Mouse (Mus musculus): ENCODE measurements around the gene Uckl1. TPM values are rescaled to one million over a fixed set of nuclear protein-coding genes. Genes with fewer than 3 reads are reported as not detected.

Gene Uckl1
- polyA plus RNA-seq, 1 experiment from 2014 or later, result 54.6 TPM

GRCm38 (mm10) chr2:181597378-181598061 is 12.8 kb upstream of the Uckl1 start:
- Histone ChIP-seq H3K27me3 (no peaks in the 10 kb centered on the region), H3K4me2 (peak overlapping the region; percentile 83), H3K9ac (no peak overlapping the region), H3K36me3 (ENCODE audit: poor library complexity, severe bottlenecking) (peaks cover 16% of the 10 kb centered on the region), H3K4me3 (peak overlapping the region; percentile 55; the same call in 1 of the 2 replicates), H3K4me1 (peaks cover 39% of the 10 kb centered on the region), H3K27ac (no peak overlapping the region), H3K9me3 (replicated peaks) (no peaks in the 10 kb centered on the region)
- 75% methylated on average over 7 of the region's 7 CpGs for WGBS
- ATAC-seq, result no peak

GRCm38 (mm10) chr2:181596221-181596960 is 11.7 kb upstream of the Uckl1 start:
- no peak overlapping the region for H3K4me3 ChIP-seq
- ATAC-seq, result no peak
- H3K4me1 ChIP-seq, result peaks cover 36% of the 10 kb centered on the region
- H3K36me3 ChIP-seq (ENCODE audit: poor library complexity, severe bottlenecking), result peaks cover 16% of the 10 kb centered on the region
- no peak overlapping the region for H3K27ac ChIP-seq
- WGBS, result 68% methylated on average over 6 of the region's 6 CpGs
- no peaks in the 10 kb centered on the region for H3K9me3 ChIP-seq (replicated peaks)
- H3K4me2 ChIP-seq, result no peak overlapping the region
- no peak overlapping the region for H3K9ac ChIP-seq
- no peaks in the 10 kb centered on the region for H3K27me3 ChIP-seq

- Histone ChIP-seq H3K4me3 (no peak overlapping the region), H3K9me3 (replicated peaks) (no peaks in the 10 kb centered on the region), H3K27me3 (no peaks in the 10 kb centered on the region), H3K27ac (no peak overlapping the region), H3K4me1 (peaks cover 38% of the 10 kb centered on the region), H3K9ac (no peak overlapping the region), H3K4me2 (no peak overlapping the region), H3K36me3 (ENCODE audit: poor library complexity, severe bottlenecking) (peaks cover 20% of the 10 kb centered on the region)
- ATAC-seq, result no peak
- WGBS, result 74% methylated on average over 4 of the region's 4 CpGs
Measured at GRCm38 (mm10) chr2:181594946-181595696, 10.4 kb upstream of the Uckl1 start.

- Histone ChIP-seq H3K4me1 (peaks cover 37% of the 10 kb centered on the region), H3K9ac (no peak overlapping the region), H3K4me2 (no peak overlapping the region), H3K27me3 (no peaks in the 10 kb centered on the region), H3K27ac (no peak overlapping the region), H3K36me3 (ENCODE audit: poor library complexity, severe bottlenecking) (peaks cover 31% of the 10 kb centered on the region), H3K4me3 (no peak overlapping the region), H3K9me3 (replicated peaks) (no peaks in the 10 kb centered on the region)
- no peak for ATAC-seq
Measured at GRCm38 (mm10) chr2:181593937-181594336, 9.2 kb upstream of the Uckl1 start.

GRCm38 (mm10) chr2:181593042-181593421 is 8.3 kb upstream of the Uckl1 start:
- peak overlapping the region; percentile 92 for H3K9ac ChIP-seq
- H3K36me3 ChIP-seq (ENCODE audit: poor library complexity, severe bottlenecking), result peaks cover 40% of the 10 kb centered on the region
- WGBS, result 6% methylated on average over 6 of the region's 6 CpGs
- H3K4me3 ChIP-seq, result peak overlapping the region; percentile 96
- peak; percentile 23 for ATAC-seq
- H3K27me3 ChIP-seq, result no peaks in the 10 kb centered on the region
- H3K9me3 ChIP-seq (replicated peaks), result no peaks in the 10 kb centered on the region
- peaks cover 32% of the 10 kb centered on the region for H3K4me1 ChIP-seq
- peak overlapping the region; percentile 92 for H3K4me2 ChIP-seq
- H3K27ac ChIP-seq, result peak overlapping the region; percentile 85

- peak; percentile 90 for ATAC-seq
- H3K27ac ChIP-seq, result peak within 1 kb of the TSS; percentile 85
- H3K9me3 ChIP-seq (replicated peaks), result no peaks in the 10 kb centered on the region
- H3K9ac ChIP-seq, result peak within 1 kb of the TSS; percentile 92
- H3K36me3 ChIP-seq (ENCODE audit: poor library complexity, severe bottlenecking), result peaks cover 46% of the 10 kb centered on the region
- H3K4me2 ChIP-seq, result peak within 1 kb of the TSS; percentile 92
- under 1% methylated on average over 90 of the region's 97 CpGs for WGBS
- no peaks in the 10 kb centered on the region for H3K27me3 ChIP-seq
- H3K4me1 ChIP-seq, result peaks cover 26% of the 10 kb centered on the region
- peak within 1 kb of the TSS; percentile 96 for H3K4me3 ChIP-seq
Measured at GRCm38 (mm10) chr2:181592231-181593041, 7.7 kb upstream of the Uckl1 start, which contains the start of gene Zfp512b. Zfp512b (minus strand) TSS chr2:181592803.

GRCm38 (mm10) chr2:181591528-181592085 is 6.9 kb upstream of the Uckl1 start, which contains the start of gene Prpf6:
Prpf6 (plus strand) TSS chr2:181591868.
- peaks cover 53% of the 10 kb centered on the region for H3K36me3 ChIP-seq (ENCODE audit: poor library complexity, severe bottlenecking)
- peak within 1 kb of the TSS; percentile 92 for H3K4me2 ChIP-seq
- no peaks in the 10 kb centered on the region for H3K9me3 ChIP-seq (replicated peaks)
- peaks cover 21% of the 10 kb centered on the region for H3K4me1 ChIP-seq
- ATAC-seq, result no peak; the same call in 1 of the 2 replicates
- peak within 1 kb of the TSS; percentile 96 for H3K4me3 ChIP-seq
- WGBS, result 12% methylated on average over 5 of the region's 5 CpGs
- no peaks in the 10 kb centered on the region for H3K27me3 ChIP-seq
- H3K27ac ChIP-seq, result peak within 1 kb of the TSS; percentile 85
- peak within 1 kb of the TSS; percentile 92 for H3K9ac ChIP-seq

GRCm38 (mm10) chr2:181590471-181590870 is 5.8 kb upstream of the Uckl1 start:
- Histone ChIP-seq H3K27me3 (no peaks in the 10 kb centered on the region), H3K4me2 (peak overlapping the region; percentile 92; the same call in 1 of the 2 replicates), H3K27ac (no peak overlapping the region), H3K9ac (no peak overlapping the region), H3K4me1 (peaks cover 21% of the 10 kb centered on the region), H3K9me3 (replicated peaks) (no peaks in the 10 kb centered on the region), H3K36me3 (ENCODE audit: poor library complexity, severe bottlenecking) (peaks cover 53% of the 10 kb centered on the region), H3K4me3 (no peak overlapping the region)
- ATAC-seq, result no peak
- 97% methylated on average over 5 of the region's 5 CpGs for WGBS

GRCm38 (mm10) chr2:181589732-181590105 is 5.0 kb upstream of the Uckl1 start:
- Histone ChIP-seq H3K27me3 (no peaks in the 10 kb centered on the region), H3K27ac (no peak overlapping the region), H3K4me1 (peaks cover 21% of the 10 kb centered on the region), H3K36me3 (ENCODE audit: poor library complexity, severe bottlenecking) (peaks cover 57% of the 10 kb centered on the region), H3K4me3 (no peak overlapping the region), H3K9ac (no peak overlapping the region), H3K4me2 (no peak overlapping the region), H3K9me3 (replicated peaks) (no peaks in the 10 kb centered on the region)
- ATAC-seq, result no peak
- 94% methylated on average over 9 of the region's 9 CpGs for WGBS

- H3K4me1 ChIP-seq, result peaks cover 21% of the 10 kb centered on the region
- H3K4me3 ChIP-seq, result no peak overlapping the region
- peaks cover 63% of the 10 kb centered on the region for H3K36me3 ChIP-seq (ENCODE audit: poor library complexity, severe bottlenecking)
- WGBS, result 96% methylated on average over 10 of the region's 10 CpGs
- H3K9ac ChIP-seq, result no peak overlapping the region
- H3K4me2 ChIP-seq, result no peak overlapping the region
- no peak overlapping the region for H3K27ac ChIP-seq
- no peaks in the 10 kb centered on the region for H3K9me3 ChIP-seq (replicated peaks)
- no peak for ATAC-seq
- no peaks in the 10 kb centered on the region for H3K27me3 ChIP-seq
Measured at GRCm38 (mm10) chr2:181589011-181589731, 4.5 kb upstream of the Uckl1 start.

Measured in forebrain, embryonic 13.5 days (tissue).